8 mouse cellular contexts compared by ENCODE assay signal in the genomic region with DNA sequence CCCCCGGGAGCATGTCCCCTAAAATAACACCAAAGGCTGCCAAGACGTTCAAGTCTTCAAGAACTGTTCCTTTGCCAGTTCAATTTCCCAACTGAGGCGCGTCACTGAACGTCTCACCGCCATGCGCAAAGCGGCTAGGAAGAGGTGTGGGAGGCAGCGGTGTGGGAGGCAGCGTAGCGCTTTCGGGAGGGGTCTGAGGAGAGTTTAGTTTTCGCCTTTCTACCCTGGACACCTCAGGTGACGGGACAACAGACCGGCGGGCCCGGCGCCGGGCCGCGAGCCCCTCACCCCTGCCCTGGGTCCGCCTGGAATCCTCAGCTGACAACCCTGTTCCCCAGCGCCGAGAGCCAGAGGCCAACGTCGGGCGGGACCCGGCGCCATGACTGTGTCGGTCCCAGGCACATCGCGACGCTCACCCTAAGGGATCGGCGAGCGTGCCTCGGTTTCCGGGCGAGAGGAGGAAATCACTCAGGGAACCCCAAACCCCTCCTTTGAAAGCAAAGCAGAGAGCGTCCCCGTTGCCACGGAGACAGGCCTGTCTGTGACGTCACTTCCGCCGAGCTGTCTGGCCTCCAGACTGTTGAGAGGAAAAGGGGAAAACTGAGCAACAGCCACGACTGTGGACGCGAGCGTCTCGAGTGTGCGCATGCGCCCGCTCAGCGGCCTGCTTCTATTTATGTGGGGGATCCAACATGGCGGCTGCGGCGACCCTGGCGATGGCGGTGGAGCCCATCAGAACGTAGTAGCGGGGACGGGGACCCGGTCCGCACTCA. TPM values are rescaled to one million over a fixed set of nuclear protein-coding genes. Genes with fewer than 3 reads are reported as not detected.
DNase-seq lines count a peak whose midpoint lies in the region; ATAC-seq lines count a peak whose summit lies in the region.

A gene (plus strand): TSS at position 690 of the 773 bp plus-strand sequence.

- peak within 1 kb of the TSS; percentile 95 for H3K9ac ChIP-seq in hindbrain, embryonic 11.5 days (ENCODE audit: low read depth, low read length)

- peak within 1 kb of the TSS; percentile 96 for H3K27ac ChIP-seq in hindbrain, embryonic 11.5 days (ENCODE audit: low read depth, low read length)

- H3K9me3 ChIP-seq in hindbrain, embryonic 11.5 days (ENCODE audit: control insufficient read depth, low read length), result no peaks in the 10 kb centered on the region

- H3K4me1 ChIP-seq in hindbrain, embryonic 11.5 days (replicated peaks; ENCODE audit: control insufficient read depth, insufficient read depth, low read length), result no peaks in the 10 kb centered on the region

- under 1% methylated on average over 64 of the region's 64 CpGs for WGBS in hindbrain, embryonic 11.5 days

- peak within 1 kb of the TSS; percentile 73 for H3K4me2 ChIP-seq in hindbrain, embryonic 11.5 days (replicated peaks; ENCODE audit: low read depth, low read length)

- ATAC-seq in hindbrain, embryonic 11.5 days (ENCODE audit: low FRiP score), result peak; percentile 98

- DNase-seq in Muller cell, postnatal 12 days (ENCODE audit: inconsistent ontology term), result peak; percentile 97
- peak; percentile 99 for DNase-seq in cerebellum, adult 9-11 months
- DNase-seq in frontal cortex, adult 2 months (ENCODE audit: extremely low spot score in 1 of 2, low spot score in 1 of 2), result peak; percentile 97 to 99
- peak; percentile 100 for DNase-seq in hindbrain, embryonic 11.5 days (ENCODE audit: low spot score)
- peak; percentile 98 for DNase-seq in layer of hippocampus, postnatal 10 days (ENCODE audit: low spot score in 2 of 2)
- peak; percentile 99 for DNase-seq in lung, postnatal 10 days
- peak; percentile 97 for DNase-seq in ovary, postnatal 36 days (ENCODE audit: low spot score)
- DNase-seq in thymus, postnatal 25 days, result peak; percentile 98

- no peaks in the 10 kb centered on the region for H3K27me3 ChIP-seq in hindbrain, embryonic 11.5 days (ENCODE audit: control insufficient read depth, insufficient read depth, low read length)

- no peaks in the 10 kb centered on the region for H3K36me3 ChIP-seq in hindbrain, embryonic 11.5 days (ENCODE audit: control insufficient read depth, insufficient read depth, low read length)

- peak within 1 kb of the TSS; percentile 99 for H3K4me3 ChIP-seq in hindbrain, embryonic 11.5 days (ENCODE audit: low read depth, low read length)

RNA-seq across cellular contexts. Expression of the gene that starts here (rescaled TPM):
- polyA plus RNA-seq in frontal cortex, adult 2 months (2012; rRNA removed), result 25.3 and 26.8 TPM in 2 replicates
- polyA plus RNA-seq in hindbrain, embryonic 11.5 days (2014; fragmentation: Nextera tagmentation; extraction: Ambion mirVana), result 19.6 and 27.8 TPM in 2 replicates
- total RNA-seq in layer of hippocampus, postnatal 10 days (2021), result 10 to 100 TPM; 38.3 to 44.0 TPM

Comparison
In these comparisons a context has a peak if more than half of its experiments do, and no peak if none do; other contexts are left out.
1. Peak in every context shown above with its lines: DNase-seq, ATAC-seq, H3K4me3 ChIP-seq and H3K27ac ChIP-seq.